Mouse (Mus musculus) forebrain, embryonic 11.5 days (tissue): ENCODE measurements around the gene Bhmt2. TPM values are rescaled to one million over a fixed set of nuclear protein-coding genes. Genes with fewer than 3 reads are reported as not detected.

Experiments
- ATAC-seq: fragments of 200-750 bp; cut with Nextera tagmentation; replicated peaks from 2 replicates; pipeline ENCODE4 v1.8.0; 2017; ENCODE audit warnings: moderate TSS enrichment; ENCODE audit not compliant: low FRiP score
- DNase-seq: peaks from one replicate; pipeline ENCODE4 v3.0.0-alpha.2; 2017; ENCODE audit warnings: low spot score
- H3K27ac ChIP-seq: fragments of 300-500 bp; sonication (generic); 2 replicates; pipeline ENCODE4 v1.5.1; 2014; ENCODE audit warnings: low read depth, low read length
- H3K27me3 ChIP-seq: fragments of 300-500 bp; sonication (generic); 2 replicates; pipeline ENCODE4 v1.6.1; 2014; ENCODE audit warnings: mild to moderate bottlenecking, low read length, mixed read lengths; ENCODE audit not compliant: control insufficient read depth, insufficient read depth
- H3K36me3 ChIP-seq: fragments of 300-500 bp; sonication (generic); 2 replicates; pipeline ENCODE4 v1.6.1; 2014; ENCODE audit warnings: mild to moderate bottlenecking, low read length, moderate library complexity, mixed read lengths; ENCODE audit not compliant: control insufficient read depth, insufficient read depth
- H3K4me1 ChIP-seq: fragments of 300-500 bp; sonication (generic); replicated peaks from 2 replicates; pipeline ENCODE4 v1.6.1; 2014; ENCODE audit warnings: low read length, mixed read lengths; ENCODE audit not compliant: control insufficient read depth, insufficient read depth
- H3K4me2 ChIP-seq: fragments of 300-500 bp; sonication (generic); 2 replicates; pipeline ENCODE4 v1.6.1; 2014; ENCODE audit warnings: low read depth, mild to moderate bottlenecking, low read length, moderate library complexity, mixed read lengths; ENCODE audit not compliant: severe bottlenecking
- H3K4me3 ChIP-seq: fragments of 300-500 bp; sonication (generic); 2 replicates; pipeline ENCODE4 v1.5.1; 2014; ENCODE audit warnings: low read depth, low read length
- H3K9ac ChIP-seq: fragments of 300-500 bp; sonication (generic); 2 replicates; pipeline ENCODE4 v1.6.1; 2014; ENCODE audit warnings: low read length
- H3K9me3 ChIP-seq: fragments of 300-500 bp; sonication (generic); 2 replicates; pipeline ENCODE4 v1.6.1; 2016; ENCODE audit warnings: low read length, mixed read lengths; ENCODE audit not compliant: control insufficient read depth
- WGBS: fragments of 180-500 bp; shearing (Covaris S2); extraction: QIAGEN DNeasy Blood & Tissue Kit; methylation state at CpG from one replicate; pipeline ENCODE4 v1.1.7; 2014; 5-methylcytosine and 5-hydroxymethylcytosine counted together
- polyA plus RNA-seq: library from polyadenylated mRNA; unstranded; fragments of >200 nt; fragmentation: Nextera tagmentation; extraction: Ambion mirVana; gene quantifications from 2 replicates; pipeline ENCODE4 v1.2.1, GENCODE M21; 2014

The Bhmt2 gene
- polyA plus RNA-seq, 1 experiment from 2014 or later, result not detected

DNA sequence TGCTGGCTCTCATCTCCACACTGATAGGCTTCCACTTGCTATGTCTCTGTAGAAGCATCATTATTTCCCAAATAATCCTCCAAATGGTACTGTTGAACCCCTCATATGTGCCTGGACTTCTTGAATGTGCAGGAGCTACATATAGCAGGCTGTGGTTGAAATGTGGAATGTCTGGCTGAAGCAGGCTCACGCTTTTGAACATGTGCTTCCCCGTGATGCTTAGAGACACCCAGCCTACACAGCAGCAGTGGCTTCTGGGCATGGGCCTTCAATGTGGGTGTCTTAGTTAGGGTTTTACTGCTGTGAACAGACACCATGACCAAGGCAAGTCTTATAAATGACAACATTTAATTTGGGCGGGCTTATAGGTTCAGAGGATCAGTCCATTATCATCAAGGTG lies 66.4 kb downstream of the Bhmt2 start:
- no peak overlapping the region for H3K4me2 ChIP-seq
- 90% methylated on average over 3 of the region's 3 CpGs for WGBS
- no peak overlapping the region for H3K27ac ChIP-seq
- no peak overlapping the region for H3K9ac ChIP-seq
- no peaks in the 10 kb centered on the region for H3K4me1 ChIP-seq
- H3K4me3 ChIP-seq, result no peak overlapping the region
- H3K36me3 ChIP-seq, result no peaks in the 10 kb centered on the region
- DNase-seq, result no peak
- H3K27me3 ChIP-seq, result no peaks in the 10 kb centered on the region
- no peak for ATAC-seq
- no peaks in the 10 kb centered on the region for H3K9me3 ChIP-seq

- H3K4me3 ChIP-seq, result no peak overlapping the region
- no peak overlapping the region for H3K9ac ChIP-seq
- H3K27me3 ChIP-seq, result no peaks in the 10 kb centered on the region
- 83% methylated on average over 13 of the region's 13 CpGs for WGBS
- no peak for DNase-seq
- H3K4me2 ChIP-seq, result no peak overlapping the region
- H3K27ac ChIP-seq, result no peak overlapping the region
- no peak for ATAC-seq
- no peaks in the 10 kb centered on the region for H3K9me3 ChIP-seq
- no peaks in the 10 kb centered on the region for H3K4me1 ChIP-seq
- no peaks in the 10 kb centered on the region for H3K36me3 ChIP-seq
Observed at GRCm38 (mm10) chr13:93606868-93607578, 67.1 kb downstream of the Bhmt2 start.

Other genes with a start within 250 kb of the Bhmt2 start
- 3.8 and 3.9 TPM in 2 replicates for gene Jmy, start 174.5 kb downstream of the Bhmt2 start, polyA plus RNA-seq
- not detected in 2 replicates for gene Bhmt, start 36.3 kb downstream of the Bhmt2 start, polyA plus RNA-seq
- 0.08 TPM in 1 of 2 replicates, not detected in the other for gene Dmgdh, start 131 bp upstream of the Bhmt2 start, polyA plus RNA-seq
- gene Arsb, start 97.3 kb upstream of the Bhmt2 start, polyA plus RNA-seq, result 6.8 and 8.3 TPM in 2 replicates